Mouse (Mus musculus) gastrocnemius, postnatal 25 days (tissue): ENCODE measurements around the gene E330009J07Rik. TPM values are rescaled to one million over a fixed set of nuclear protein-coding genes. Genes with fewer than 3 reads are reported as not detected.

Experiments used
- total RNA-seq, 2 experiments: library from RNA; stranded (reverse); gene quantifications; 1 replicate in 1 of 2; 2 replicates in 1 of 2; pipeline ENCODE4 v1.2.3; 2021

The E330009J07Rik gene
- total RNA-seq, 2 experiments from 2014 or later = 1.0 to 2.1 TPM

Other genes starting within 250 kb of the E330009J07Rik start
- 1 to 10 TPM; 7.3 to 7.8 TPM for gene Agk, start 111.0 kb downstream of the E330009J07Rik start, total RNA-seq
- gene Wee2, start 3.0 kb upstream of the E330009J07Rik start, total RNA-seq = not detected
- 10 to 100 TPM; 25.1 to 25.2 TPM for gene Ssbp1, start 35.2 kb upstream of the E330009J07Rik start, total RNA-seq
- gene Tas2r137, start 55.1 kb upstream of the E330009J07Rik start, total RNA-seq = not detected
- gene Tas2r108, start 57.4 kb upstream of the E330009J07Rik start, total RNA-seq = not detected
- gene Prss37, start 83.4 kb upstream of the E330009J07Rik start, total RNA-seq = not detected
- gene Olfr461, start 118.9 kb upstream of the E330009J07Rik start, total RNA-seq = not detected
- gene Olfr460, start 133.4 kb upstream of the E330009J07Rik start, total RNA-seq = not detected
- under 1 TPM; 0.23 to 0.24 TPM for gene Clec5a, start 149.7 kb upstream of the E330009J07Rik start, total RNA-seq
- not detected for gene Tas2r138, start 177.2 kb upstream of the E330009J07Rik start, total RNA-seq
- gene Mgam, start 192.7 kb upstream of the E330009J07Rik start, total RNA-seq = 1 to 10 TPM in 1 of 2 experiments, under 1 TPM in 1; 0.64 to 1.4 TPM